Mouse (Mus musculus): ENCODE results near the gene Gpd2. TPM values are rescaled to one million over a fixed set of nuclear protein-coding genes. Genes with fewer than 3 reads are reported as not detected.
A peak's percentile ranks its signal among the peaks of the same experiment; 100 is the strongest.

Gene Gpd2
- total RNA-seq, 2 experiments from 2014 or later = 20.7 to 42.3 TPM

DNA sequence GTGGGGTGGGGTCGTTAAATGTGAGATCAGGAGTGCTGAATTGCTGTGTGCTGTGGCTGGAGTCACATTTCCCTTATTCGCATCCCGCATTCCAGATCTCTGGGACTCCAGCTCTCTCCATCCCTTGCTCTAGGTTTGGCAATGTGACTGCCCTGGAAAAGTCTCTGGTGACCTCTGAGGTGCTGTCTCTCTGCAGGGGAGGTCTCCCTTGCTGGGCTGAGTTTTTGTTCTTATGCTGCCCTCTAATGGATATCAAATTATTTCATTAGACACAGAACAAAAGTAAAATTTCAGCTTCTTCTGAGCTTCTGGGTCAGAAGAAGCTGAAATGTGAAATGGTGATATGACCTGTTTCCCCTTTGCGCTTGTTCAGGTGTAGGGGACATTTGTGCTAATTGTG lies 137.2 kb downstream of the Gpd2 start:
- DNase-seq = peak; percentile 9 to 20
- intact Hi-C loops (cut with DNase I) = loop anchor here (2.0 to 5.0 kb wide), 2 partner anchors 252 to 1256 kb away; partner anchors contain the start of gene Nr4a2

DNA sequence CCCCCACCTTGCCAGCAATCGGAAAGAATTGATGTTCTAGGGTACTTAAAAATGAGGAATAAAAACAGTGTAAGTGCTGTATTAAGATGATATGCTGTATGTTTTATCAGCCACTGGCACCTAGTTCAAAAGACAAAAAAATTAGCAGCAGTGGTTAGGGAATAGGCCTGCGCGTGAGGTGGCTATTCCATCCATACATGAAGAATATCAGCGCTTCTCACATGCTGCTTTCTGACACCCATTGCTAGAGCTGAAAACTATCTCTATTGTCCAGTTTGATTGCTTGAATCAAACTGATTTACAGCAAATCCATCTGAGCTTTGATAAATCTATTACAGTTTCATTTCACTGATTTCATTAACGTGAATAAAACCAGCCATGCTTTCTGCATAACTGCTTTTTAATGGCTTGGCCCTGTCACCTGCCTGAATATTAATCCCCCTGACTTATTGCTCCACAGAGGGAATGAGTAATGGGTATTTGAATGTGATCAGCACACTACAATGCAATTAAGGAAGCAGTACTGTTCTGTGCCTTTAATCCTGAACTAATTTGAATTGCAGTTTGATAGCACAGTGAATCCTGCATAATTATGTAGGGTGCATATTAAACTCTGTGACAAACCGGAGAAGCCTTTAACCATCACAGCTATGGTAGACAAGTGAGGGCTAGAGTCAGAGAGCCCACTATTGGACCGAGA lies 137.9 kb downstream of the Gpd2 start:
- intact Hi-C loops (cut with DNase I) = loop anchor here (2.0 kb wide), 1 partner anchor 1256 kb away; no protein-coding TSS in a partner anchor

DNA sequence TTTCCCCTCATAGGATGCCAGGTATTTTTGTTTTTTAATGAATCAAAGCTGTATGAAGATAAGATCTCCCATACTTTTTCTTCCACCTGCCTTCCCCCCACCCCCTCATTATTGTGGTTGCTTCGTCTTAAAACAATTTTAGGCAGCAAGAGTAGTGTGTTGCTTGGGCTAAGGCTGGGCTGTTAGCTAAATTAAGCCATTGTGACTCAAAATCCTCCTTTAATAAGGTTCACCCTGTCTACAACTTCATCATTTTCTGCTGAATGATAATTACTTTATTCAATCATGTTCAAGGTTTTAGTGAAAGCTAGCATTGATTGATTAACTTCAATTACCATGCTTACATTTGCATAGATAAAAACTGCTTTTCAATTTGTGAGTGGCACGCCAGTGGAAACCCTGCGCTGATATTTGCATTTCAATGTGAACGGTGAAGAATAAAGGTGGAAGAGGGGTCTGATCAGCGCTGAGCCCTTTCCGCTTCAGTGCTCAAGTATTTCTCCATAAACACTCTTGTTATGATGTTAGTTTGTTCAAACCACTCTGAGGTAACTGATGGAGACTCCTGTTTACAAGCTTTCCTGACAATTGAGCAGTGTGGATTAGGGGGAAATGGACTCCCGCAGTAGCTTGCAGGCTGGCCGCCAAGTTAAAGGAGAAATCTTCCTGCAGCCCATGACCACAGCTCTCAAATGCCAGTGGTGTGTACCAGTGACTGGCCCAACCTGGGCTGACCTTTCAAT lies 140.9 kb downstream of the Gpd2 start:
- no peak for DNase-seq
- intact Hi-C loops (cut with DNase I) = no loop called here

More for the DNA sequence above, 137.9 kb downstream of the Gpd2 start:
- DNase-seq = no peak

DNA sequence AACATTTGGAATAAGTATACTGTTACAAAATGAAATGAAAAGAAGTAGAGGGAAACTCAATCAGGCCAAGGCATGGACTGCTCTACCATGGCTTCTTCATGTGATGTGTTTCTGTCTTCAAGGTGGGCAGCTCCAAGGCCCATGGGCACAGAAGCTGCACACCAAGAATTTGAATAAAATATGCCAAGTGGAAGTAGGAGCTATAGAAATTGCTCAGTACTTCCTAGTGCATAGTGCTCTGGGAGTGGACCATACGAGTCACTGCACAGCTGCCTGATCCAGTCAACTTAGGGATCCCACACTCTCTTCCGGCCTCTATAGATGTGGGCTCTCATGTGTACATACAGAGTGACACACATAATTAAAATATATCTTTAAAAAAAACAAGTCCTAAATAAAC lies 147.2 kb downstream of the Gpd2 start:
- DNase-seq = no peak
- intact Hi-C loops (cut with DNase I) = no loop called here

- intact Hi-C loops (cut with DNase I) = no loop called here
These were observed 150.4 kb downstream of the Gpd2 start for GRCm38 (mm10) chr2:57387816-57388215.

DNA sequence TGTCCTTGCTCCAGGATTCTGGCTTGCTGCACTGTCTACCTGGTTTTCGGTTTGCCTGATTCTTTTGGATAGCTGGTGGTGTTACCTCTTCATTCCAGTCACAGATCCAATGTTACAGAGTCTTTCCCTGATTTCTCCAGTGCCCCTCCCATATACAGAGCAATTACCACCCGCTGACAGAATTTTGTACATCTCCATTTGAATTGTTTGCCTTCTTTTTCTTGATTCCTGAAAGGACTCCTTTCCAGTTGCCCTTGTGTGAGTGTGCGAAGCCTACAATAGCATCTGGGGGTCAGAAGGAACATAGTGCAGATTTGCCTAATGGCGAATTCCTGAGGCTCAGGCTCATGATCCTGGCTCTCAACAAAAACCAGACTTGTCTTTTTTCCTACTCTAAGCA lies 157.6 kb downstream of the Gpd2 start:
- no peak for DNase-seq
- intact Hi-C loops (cut with DNase I) = no loop called here

More at GRCm38 (mm10) chr2:57387816-57388215, 150.4 kb downstream of the Gpd2 start:
- no peak for DNase-seq

DNA sequence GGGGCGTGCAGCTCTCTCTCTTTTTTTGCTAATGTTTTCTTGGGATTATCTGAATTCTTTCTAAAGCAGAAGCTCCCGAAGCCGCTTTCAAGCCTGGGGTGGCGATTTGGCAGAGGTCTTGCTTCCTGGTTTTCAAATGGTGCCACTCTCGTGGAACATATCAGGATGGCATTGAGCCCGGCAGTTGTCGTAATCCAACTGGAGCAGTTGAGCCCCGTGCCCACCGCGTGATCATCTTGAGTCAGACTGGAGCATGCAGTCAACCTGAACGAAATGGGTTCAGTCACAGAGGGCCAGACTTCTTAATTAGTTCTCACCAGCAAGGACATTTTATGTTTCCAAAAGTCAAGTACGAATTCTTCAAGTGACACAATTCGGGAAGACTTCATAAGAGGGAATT lies 158.6 kb downstream of the Gpd2 start:
- DNase-seq = no peak
- intact Hi-C loops (cut with DNase I) = no loop called here

GRCm38 (mm10) chr2:57397727-57398126 lies 160.3 kb downstream of the Gpd2 start:
- intact Hi-C loops (cut with DNase I) = no loop called here
- no peak for DNase-seq

GRCm38 (mm10) chr2:57407414-57408019 lies 170.1 kb downstream of the Gpd2 start:
- DNase-seq = no peak
- intact Hi-C loops (cut with DNase I) = no loop called here

- DNase-seq = no peak
- intact Hi-C loops (cut with DNase I) = no loop called here
These were observed 171.0 kb downstream of the Gpd2 start for GRCm38 (mm10) chr2:57408413-57408812.

GRCm38 (mm10) chr2:57411551-57411950 lies 174.1 kb downstream of the Gpd2 start:
- intact Hi-C loops (cut with DNase I) = no loop called here
- no peak for DNase-seq

DNA sequence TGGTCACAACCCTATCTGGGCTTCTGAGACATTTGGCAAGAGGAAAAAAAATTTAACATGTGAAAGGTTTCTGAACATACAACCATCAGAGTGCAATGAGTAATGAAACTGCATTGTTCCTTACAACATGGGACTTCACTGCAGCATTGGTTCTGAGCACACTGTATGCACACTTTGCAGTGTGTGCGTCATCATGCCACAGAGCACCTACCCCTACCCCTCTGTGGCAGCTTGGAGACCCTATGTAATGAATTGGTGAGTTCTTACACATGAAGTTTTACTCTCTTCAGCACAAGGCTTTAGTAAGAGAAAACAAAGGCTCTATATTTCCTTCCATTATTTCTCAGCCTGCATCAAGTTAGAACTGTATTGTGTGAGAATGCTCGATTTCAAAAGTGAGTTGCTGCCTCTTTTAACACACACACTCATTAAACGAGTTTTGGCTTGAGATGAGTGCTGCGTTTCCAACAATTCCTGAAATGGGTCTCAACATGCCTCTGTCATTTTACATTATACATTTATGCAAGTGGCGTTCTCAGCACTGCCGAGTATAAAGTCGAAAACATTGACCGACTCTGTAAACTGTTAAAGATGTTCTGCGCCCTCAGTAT lies 177.2 kb downstream of the Gpd2 start:
- intact Hi-C loops (cut with DNase I) = no loop called here
- DNase-seq = no peak

GRCm38 (mm10) chr2:57416711-57417110 lies 179.3 kb downstream of the Gpd2 start:
- intact Hi-C loops (cut with DNase I) = no loop called here
- DNase-seq = no peak

Other genes with a start within 250 kb of the Gpd2 start
- 1 to 10 TPM; 2.3 TPM for gene Nr4a2, start 113.6 kb upstream of the Gpd2 start, total RNA-seq (2021)